Mouse (Mus musculus): ENCODE measurements at regions not wholly inside any gene's neighbourhood (a gene's known extent, or its start where the extent isn't known, plus 50 kb on each side); places are given as distances from the start of the nearest gene placed in this dataset.

DNA sequence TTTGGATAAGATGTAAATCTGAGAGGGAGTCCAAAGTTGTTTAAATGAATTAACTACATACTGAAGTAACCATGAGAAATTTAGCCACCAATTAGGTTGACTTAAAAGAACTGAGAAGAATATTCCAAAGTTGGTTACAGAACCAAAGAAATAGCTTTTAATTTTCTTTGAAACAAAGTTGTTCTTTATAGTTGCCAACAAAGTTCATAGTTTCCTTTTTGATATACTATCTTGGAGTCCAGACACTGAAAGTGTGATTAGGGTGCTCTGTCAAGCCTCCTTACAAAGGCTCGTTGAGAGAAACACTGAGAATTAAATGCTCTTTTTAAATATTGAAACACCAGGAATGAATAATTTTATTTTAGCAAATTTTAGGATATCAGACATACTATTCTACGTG lies 139.0 kb upstream of the Mbnl1 start:
- ATAC-seq, result no peak
- Histone ChIP-seq H3K4me2 (ENCODE audit: low read length) (no peak overlapping the region), H3K4me1 (ENCODE audit: control insufficient read depth, insufficient read depth, low read length) (no peaks in the 10 kb centered on the region), H3K27ac (ENCODE audit: low read length) (no peak overlapping the region), H3K36me3 (ENCODE audit: control insufficient read depth, insufficient read depth, low read length) (no peaks in the 10 kb centered on the region), H3K9ac (ENCODE audit: low read depth, low read length) (no peak overlapping the region), H3K27me3 (ENCODE audit: control insufficient read depth, insufficient read depth, low read depth, low read length) (no peaks in the 10 kb centered on the region), H3K9me3 (replicated peaks; ENCODE audit: control insufficient read depth, low read length, poor library complexity, severe bottlenecking) (no peaks in the 10 kb centered on the region), H3K4me3 (ENCODE audit: low read depth, low read length) (no peak overlapping the region)
- 88% methylated on average over 2 of the region's 2 CpGs for WGBS

GRCm38 (mm10) chr3:60334133-60334532 lies 138.5 kb upstream of the Mbnl1 start:
- Histone ChIP-seq H3K27ac (ENCODE audit: low read length) (no peak overlapping the region), H3K4me2 (ENCODE audit: low read length) (no peak overlapping the region), H3K4me3 (ENCODE audit: low read depth, low read length) (no peak overlapping the region), H3K36me3 (ENCODE audit: control insufficient read depth, insufficient read depth, low read length) (no peaks in the 10 kb centered on the region), H3K9ac (ENCODE audit: low read depth, low read length) (no peak overlapping the region), H3K27me3 (ENCODE audit: control insufficient read depth, insufficient read depth, low read depth, low read length) (no peaks in the 10 kb centered on the region), H3K9me3 (replicated peaks; ENCODE audit: control insufficient read depth, low read length, poor library complexity, severe bottlenecking) (no peaks in the 10 kb centered on the region), H3K4me1 (ENCODE audit: control insufficient read depth, insufficient read depth, low read length) (no peaks in the 10 kb centered on the region)
- ATAC-seq, result no peak
- WGBS, result 96% methylated on average over 2 of the region's 2 CpGs

DNA sequence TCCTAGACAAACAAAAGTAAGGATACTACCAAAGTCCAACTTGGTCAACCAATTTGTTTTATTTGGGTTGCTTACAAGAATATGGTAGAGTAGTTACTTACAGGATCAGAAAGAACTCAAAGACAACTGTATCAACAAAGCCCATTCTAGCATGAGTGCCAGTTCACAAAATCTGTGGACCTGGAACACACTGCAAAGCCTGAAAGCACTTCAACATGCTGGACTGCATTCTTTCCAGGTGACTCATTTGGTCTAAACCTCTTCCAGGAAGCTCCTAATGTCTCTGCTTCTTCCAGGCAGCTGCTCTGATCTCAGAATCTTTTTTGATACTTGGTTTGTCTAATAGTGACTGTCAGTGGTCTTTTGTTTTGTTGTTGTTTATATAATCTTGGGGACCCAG lies 126.2 kb upstream of the Mbnl1 start:
- H3K4me3 ChIP-seq (ENCODE audit: low read depth, low read length), result no peak overlapping the region
- H3K36me3 ChIP-seq (ENCODE audit: control insufficient read depth, insufficient read depth, low read length), result no peaks in the 10 kb centered on the region
- H3K9me3 ChIP-seq (replicated peaks; ENCODE audit: control insufficient read depth, low read length, poor library complexity, severe bottlenecking), result no peaks in the 10 kb centered on the region
- ATAC-seq, result no peak
- H3K27me3 ChIP-seq (ENCODE audit: control insufficient read depth, insufficient read depth, low read depth, low read length), result no peaks in the 10 kb centered on the region
- H3K4me1 ChIP-seq (ENCODE audit: control insufficient read depth, insufficient read depth, low read length), result no peaks in the 10 kb centered on the region
- no peak overlapping the region for H3K9ac ChIP-seq (ENCODE audit: low read depth, low read length)
- H3K27ac ChIP-seq (ENCODE audit: low read length), result no peak overlapping the region
- H3K4me2 ChIP-seq (ENCODE audit: low read length), result no peak overlapping the region

DNA sequence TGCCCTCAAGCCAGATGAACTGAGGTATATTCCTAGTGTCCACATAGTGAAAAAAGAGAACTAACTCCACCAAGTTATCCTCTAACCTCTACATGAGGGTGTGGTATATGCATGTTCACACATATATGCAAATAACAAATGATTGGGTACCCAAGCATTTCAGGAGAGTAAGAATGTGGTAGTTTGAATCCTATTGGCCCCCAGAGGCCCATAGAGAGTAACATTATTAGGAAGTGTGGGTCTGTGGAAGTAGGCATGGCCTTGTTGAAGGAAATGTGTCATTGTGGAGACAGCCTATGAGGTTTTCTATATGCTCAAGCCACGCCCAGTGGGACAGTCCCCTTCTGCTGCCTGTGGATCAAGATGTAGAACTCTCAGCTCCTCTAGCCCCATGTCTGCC lies 125.6 kb upstream of the Mbnl1 start:
- Histone ChIP-seq H3K36me3 (ENCODE audit: control insufficient read depth, insufficient read depth, low read length) (no peaks in the 10 kb centered on the region), H3K9me3 (replicated peaks; ENCODE audit: control insufficient read depth, low read length, poor library complexity, severe bottlenecking) (no peaks in the 10 kb centered on the region), H3K27ac (ENCODE audit: low read length) (no peak overlapping the region), H3K4me3 (ENCODE audit: low read depth, low read length) (no peak overlapping the region), H3K27me3 (ENCODE audit: control insufficient read depth, insufficient read depth, low read depth, low read length) (no peaks in the 10 kb centered on the region), H3K4me1 (ENCODE audit: control insufficient read depth, insufficient read depth, low read length) (no peaks in the 10 kb centered on the region), H3K4me2 (ENCODE audit: low read length) (no peak overlapping the region), H3K9ac (ENCODE audit: low read depth, low read length) (no peak overlapping the region)
- no peak for ATAC-seq
- WGBS, result 70% methylated on average over 1 of the region's 1 CpGs

DNA sequence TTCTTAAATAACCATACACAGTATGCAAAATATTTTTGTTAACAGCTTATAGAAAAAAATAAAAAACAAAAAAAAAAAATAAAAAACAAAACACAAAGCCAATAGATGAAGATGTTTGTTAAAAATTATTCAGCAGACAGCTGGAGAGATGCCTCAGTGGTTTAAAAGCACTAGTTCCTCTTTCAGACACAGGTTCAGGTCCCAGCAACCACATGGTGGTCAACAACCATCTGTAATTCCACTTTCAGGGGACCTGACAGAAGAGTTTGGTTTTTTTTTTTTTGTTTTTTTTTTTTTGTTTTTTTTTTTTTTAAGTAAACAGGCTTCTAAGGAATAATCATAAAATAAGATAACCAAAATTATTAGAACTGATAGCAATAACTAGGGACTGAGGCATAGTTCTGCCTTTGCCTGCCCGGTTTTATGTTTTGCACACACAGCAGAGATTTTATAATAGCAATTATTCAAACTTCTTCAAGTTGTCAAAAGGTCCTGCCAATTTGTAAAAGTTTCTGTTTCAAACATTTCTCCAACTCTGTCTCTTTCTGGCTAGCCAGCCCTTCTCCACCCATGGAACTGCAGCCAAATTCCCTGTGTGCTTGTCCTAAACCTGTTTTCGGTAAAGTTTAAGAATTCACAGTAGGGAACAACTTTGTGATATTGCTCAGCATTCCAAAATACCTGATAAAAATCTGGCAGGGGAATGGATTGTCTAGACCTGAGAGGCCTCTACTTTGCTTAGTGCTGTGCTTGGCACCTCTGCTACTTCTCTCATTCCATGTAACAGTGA lies 101.3 kb upstream of the Mbnl1 start:
- WGBS, result 92% methylated on average over 2 of the region's 2 CpGs
- Histone ChIP-seq H3K27me3 (ENCODE audit: control insufficient read depth, insufficient read depth, low read depth, low read length) (no peaks in the 10 kb centered on the region), H3K4me2 (ENCODE audit: low read length) (no peak overlapping the region), H3K36me3 (ENCODE audit: control insufficient read depth, insufficient read depth, low read length) (no peaks in the 10 kb centered on the region), H3K9ac (ENCODE audit: low read depth, low read length) (no peak overlapping the region), H3K9me3 (replicated peaks; ENCODE audit: control insufficient read depth, low read length, poor library complexity, severe bottlenecking) (no peaks in the 10 kb centered on the region), H3K4me1 (ENCODE audit: control insufficient read depth, insufficient read depth, low read length) (no peaks in the 10 kb centered on the region), H3K27ac (ENCODE audit: low read length) (no peak overlapping the region), H3K4me3 (ENCODE audit: low read depth, low read length) (no peak overlapping the region)
- no peak for ATAC-seq

DNA sequence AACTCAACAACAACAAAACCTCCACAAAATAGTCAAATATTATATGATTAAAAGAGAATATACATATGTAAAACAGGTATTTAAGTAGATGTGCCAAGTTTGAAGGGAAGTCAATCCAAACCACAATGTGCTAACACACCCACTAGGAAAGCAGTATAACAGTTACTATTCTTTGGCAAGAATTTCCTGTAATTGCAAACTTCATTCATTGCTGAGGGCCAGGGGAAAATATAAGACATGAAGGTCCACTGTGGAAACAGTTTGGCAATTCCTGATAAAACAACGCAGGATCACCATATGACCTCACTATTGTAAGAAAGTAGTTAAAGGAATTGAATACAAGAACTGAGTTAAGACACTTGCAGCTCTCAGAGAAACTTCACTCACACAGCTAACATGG lies 99.0 kb upstream of the Mbnl1 start:
- no peak overlapping the region for H3K4me2 ChIP-seq (ENCODE audit: low read length)
- no peaks in the 10 kb centered on the region for H3K27me3 ChIP-seq (ENCODE audit: control insufficient read depth, insufficient read depth, low read depth, low read length)
- ATAC-seq, result no peak
- no peak overlapping the region for H3K27ac ChIP-seq (ENCODE audit: low read length)
- H3K9me3 ChIP-seq (replicated peaks; ENCODE audit: control insufficient read depth, low read length, poor library complexity, severe bottlenecking), result no peaks in the 10 kb centered on the region
- no peak overlapping the region for H3K4me3 ChIP-seq (ENCODE audit: low read depth, low read length)
- H3K9ac ChIP-seq (ENCODE audit: low read depth, low read length), result no peak overlapping the region
- H3K4me1 ChIP-seq (ENCODE audit: control insufficient read depth, insufficient read depth, low read length), result no peaks in the 10 kb centered on the region
- 93% methylated on average over 1 of the region's 1 CpGs for WGBS
- no peaks in the 10 kb centered on the region for H3K36me3 ChIP-seq (ENCODE audit: control insufficient read depth, insufficient read depth, low read length)

DNA sequence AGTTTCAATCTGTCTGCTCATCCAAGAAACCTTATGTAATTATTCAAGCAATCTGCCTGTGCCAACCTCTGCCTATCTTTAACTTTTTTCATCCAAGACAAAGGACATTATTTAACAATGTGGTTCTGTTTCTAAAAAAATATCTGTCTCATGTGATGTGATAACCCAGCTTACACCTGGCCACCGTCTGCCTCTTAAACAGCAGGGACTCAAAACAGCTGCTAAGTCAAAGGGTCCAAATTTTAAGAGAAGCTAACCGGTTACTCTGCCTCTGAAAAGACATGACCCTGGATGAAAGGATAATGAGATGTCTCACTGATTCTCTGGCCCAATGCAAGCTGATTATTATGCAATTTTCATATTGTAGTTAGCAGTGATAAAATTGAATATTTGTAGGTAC lies 84.0 kb upstream of the Mbnl1 start:
- ATAC-seq, result no peak
- H3K4me1 ChIP-seq (ENCODE audit: control insufficient read depth, insufficient read depth, low read length), result no peaks in the 10 kb centered on the region
- H3K27me3 ChIP-seq (ENCODE audit: control insufficient read depth, insufficient read depth, low read depth, low read length), result no peaks in the 10 kb centered on the region
- no peak overlapping the region for H3K9ac ChIP-seq (ENCODE audit: low read depth, low read length)
- H3K4me2 ChIP-seq (ENCODE audit: low read length), result no peak overlapping the region
- no peak overlapping the region for H3K27ac ChIP-seq (ENCODE audit: low read length)
- no peaks in the 10 kb centered on the region for H3K9me3 ChIP-seq (replicated peaks; ENCODE audit: control insufficient read depth, low read length, poor library complexity, severe bottlenecking)
- H3K4me3 ChIP-seq (ENCODE audit: low read depth, low read length), result no peak overlapping the region
- no peaks in the 10 kb centered on the region for H3K36me3 ChIP-seq (ENCODE audit: control insufficient read depth, insufficient read depth, low read length)
- WGBS, result 49% methylated on average over 2 of the region's 2 CpGs

DNA sequence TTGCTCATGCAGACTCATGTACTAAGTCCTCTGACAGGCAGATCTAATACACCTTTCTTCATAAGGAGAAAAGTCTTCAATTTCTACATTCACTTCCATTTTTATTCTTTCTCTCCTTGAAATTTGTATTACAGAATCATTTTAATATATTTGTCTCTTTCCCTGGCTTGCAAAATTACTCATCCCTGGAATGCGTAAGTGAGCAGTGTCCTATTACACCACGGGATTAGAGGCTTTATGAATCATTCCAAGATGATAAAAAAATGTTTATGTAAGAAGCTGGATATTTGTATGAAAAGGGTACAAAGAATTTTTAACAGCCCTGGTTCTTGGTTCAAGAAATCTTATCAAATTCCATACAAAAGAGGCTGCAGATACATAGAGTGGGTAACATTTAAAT lies 83.6 kb upstream of the Mbnl1 start:
- H3K4me2 ChIP-seq (ENCODE audit: low read length), result no peak overlapping the region
- ATAC-seq, result no peak
- no peak overlapping the region for H3K27ac ChIP-seq (ENCODE audit: low read length)
- no peaks in the 10 kb centered on the region for H3K36me3 ChIP-seq (ENCODE audit: control insufficient read depth, insufficient read depth, low read length)
- H3K27me3 ChIP-seq (ENCODE audit: control insufficient read depth, insufficient read depth, low read depth, low read length), result no peaks in the 10 kb centered on the region
- H3K9me3 ChIP-seq (replicated peaks; ENCODE audit: control insufficient read depth, low read length, poor library complexity, severe bottlenecking), result no peaks in the 10 kb centered on the region
- H3K9ac ChIP-seq (ENCODE audit: low read depth, low read length), result no peak overlapping the region
- no peak overlapping the region for H3K4me3 ChIP-seq (ENCODE audit: low read depth, low read length)
- WGBS, result 77% methylated on average over 2 of the region's 2 CpGs
- H3K4me1 ChIP-seq (ENCODE audit: control insufficient read depth, insufficient read depth, low read length), result no peaks in the 10 kb centered on the region

GRCm38 (mm10) chr3:60395299-60395698 lies 77.3 kb upstream of the Mbnl1 start:
- Histone ChIP-seq H3K36me3 (ENCODE audit: control insufficient read depth, insufficient read depth, low read length) (no peaks in the 10 kb centered on the region), H3K9ac (ENCODE audit: low read depth, low read length) (no peak overlapping the region), H3K4me2 (ENCODE audit: low read length) (no peak overlapping the region), H3K9me3 (replicated peaks; ENCODE audit: control insufficient read depth, low read length, poor library complexity, severe bottlenecking) (no peaks in the 10 kb centered on the region), H3K4me3 (ENCODE audit: low read depth, low read length) (no peak overlapping the region), H3K4me1 (ENCODE audit: control insufficient read depth, insufficient read depth, low read length) (no peaks in the 10 kb centered on the region), H3K27me3 (ENCODE audit: control insufficient read depth, insufficient read depth, low read depth, low read length) (no peaks in the 10 kb centered on the region), H3K27ac (ENCODE audit: low read length) (no peak overlapping the region)
- no peak for ATAC-seq
- WGBS, result 89% methylated on average over 4 of the region's 4 CpGs

Measured in midbrain, embryonic 16.5 days (tissue).